Mouse (Mus musculus) hematopoietic stem cell, adult 5-6 weeks (primary cell): ENCODE data around the gene Slc47a2. TPM values are rescaled to one million over a fixed set of nuclear protein-coding genes. Genes with fewer than 3 reads are reported as not detected.

Experiments used
- ATAC-seq, 2 experiments: fragments of 125-278 bp in 1 of 2; replicated peaks in 1 of 2; 2 replicates each; pipeline ENCODE4 v1.8.0; 2016 to 2017; ENCODE audit warnings: inconsistent platforms in 2 of 2, mild to moderate bottlenecking in 2 of 2, moderate number of reproducible peaks in 2 of 2, low read depth in 1 of 2, moderate TSS enrichment in 1 of 2; ENCODE audit not compliant: low FRiP score in 2 of 2, poor library complexity in 2 of 2, severe bottlenecking in 2 of 2, insufficient read depth in 1 of 2, low TSS enrichment in 1 of 2
- total RNA-seq: library from RNA; stranded (forward); fragments of 172-1452, 232-1000 nt; gene quantifications from 2 replicates; pipeline ENCODE4 v1.2.3, GENCODE M21; 2017

Gene Slc47a2
- not detected in 2 replicates for total RNA-seq

GRCm38 (mm10) chr11:61342505-61343420 lies at the start of gene Slc47a2:
TSS of gene Slc47a2 (minus strand) at chr11:61342860.
- no peak for ATAC-seq

- ATAC-seq = no peak
These were observed 46.3 kb upstream of the Slc47a2 start for GRCm38 (mm10) chr11:61388936-61389335.

GRCm38 (mm10) chr11:61388012-61388411 lies 45.4 kb upstream of the Slc47a2 start:
- no peak for ATAC-seq

GRCm38 (mm10) chr11:61387233-61387632 lies 44.6 kb upstream of the Slc47a2 start:
- 0 out of 4 replicates have a peak, but pooled peaks of 1 of the 2 experiments have one; percentile 14 for ATAC-seq

- no peak for ATAC-seq
These were observed 43.1 kb upstream of the Slc47a2 start for GRCm38 (mm10) chr11:61385725-61386124.

- ATAC-seq = no peak
These were observed 38.6 kb upstream of the Slc47a2 start for GRCm38 (mm10) chr11:61381272-61381671.

GRCm38 (mm10) chr11:61378651-61379050 lies 36.0 kb upstream of the Slc47a2 start:
- ATAC-seq = no peak

GRCm38 (mm10) chr11:61377881-61378613 lies 35.4 kb upstream of the Slc47a2 start, which contains the start of gene Slc47a1:
TSS of gene Slc47a1 (minus strand) at chr11:61378345.
- ATAC-seq = no peak

GRCm38 (mm10) chr11:61368668-61369067 lies 26.0 kb upstream of the Slc47a2 start:
- no peak for ATAC-seq

- ATAC-seq = no peak
These were observed 24.0 kb upstream of the Slc47a2 start for GRCm38 (mm10) chr11:61366517-61367273.

GRCm38 (mm10) chr11:61365938-61366337 lies 23.3 kb upstream of the Slc47a2 start:
- no peak for ATAC-seq

- no peak for ATAC-seq
These were observed 21.4 kb upstream of the Slc47a2 start for GRCm38 (mm10) chr11:61364096-61364495.

GRCm38 (mm10) chr11:61361515-61362190 lies 19.0 kb upstream of the Slc47a2 start:
- ATAC-seq = no peak

GRCm38 (mm10) chr11:61356600-61356999 lies 13.9 kb upstream of the Slc47a2 start:
- no peak for ATAC-seq

- no peak for ATAC-seq
These were observed 13.5 kb upstream of the Slc47a2 start for GRCm38 (mm10) chr11:61356111-61356510.

GRCm38 (mm10) chr11:61355351-61355750 lies 12.7 kb upstream of the Slc47a2 start:
- no peak for ATAC-seq

GRCm38 (mm10) chr11:61354346-61354745 lies 11.7 kb upstream of the Slc47a2 start:
- ATAC-seq = no peak
